Mouse (Mus musculus) spleen, adult 12 weeks (tissue): ENCODE results near the gene Nudt17.
A peak's percentile ranks its signal among the peaks of the same experiment; 100 is the strongest.
"Not testable (repeated sequence)": the region's sequence is repeated elsewhere in the genome, so short reads cannot be mapped to it uniquely, and the experiment has no call there.

Experiments
- DNase-seq: peaks from one replicate; pipeline ENCODE4 v3.0.0; 2022; ENCODE audit warnings: low spot score

Nudt17 gene

DNA sequence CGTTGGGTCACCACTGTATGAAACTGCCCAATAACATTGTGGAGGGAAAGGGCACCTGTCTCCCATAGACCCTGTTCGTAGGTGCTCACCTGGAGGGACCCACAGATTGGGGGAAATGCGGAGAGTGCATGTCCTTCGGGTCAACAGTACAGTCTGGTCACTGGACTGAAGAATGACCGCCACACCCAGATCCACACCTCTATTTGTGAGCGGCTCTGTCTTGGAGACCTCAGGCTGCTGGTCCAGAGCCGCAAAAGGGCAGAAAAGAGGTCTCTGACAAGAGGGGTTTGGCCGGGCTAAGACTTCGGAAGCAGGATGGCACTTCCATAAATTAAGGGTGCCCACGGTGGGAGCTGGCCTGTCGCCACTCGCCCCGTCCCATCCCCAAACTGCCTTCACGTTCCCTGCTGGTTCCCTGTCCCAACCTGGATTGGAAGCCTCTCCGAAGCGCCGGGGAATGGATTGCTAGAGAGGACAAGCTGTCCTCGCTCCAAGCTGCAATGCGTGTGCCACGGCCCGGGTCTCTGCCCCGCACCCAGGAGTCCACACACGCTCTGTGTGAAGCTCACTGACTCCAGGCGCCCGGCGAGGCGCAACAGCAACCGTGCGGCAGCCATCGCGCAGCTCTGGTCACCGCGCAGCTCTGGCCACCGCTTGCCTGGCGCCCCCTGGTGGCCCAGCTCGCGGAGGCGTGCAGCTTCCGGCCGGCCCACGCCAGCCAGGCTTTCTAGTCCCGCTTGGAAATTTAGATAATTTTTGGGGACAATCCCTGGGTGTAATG lies at the start of gene Nudt17:
Gene Nudt17 (minus strand): TSS at position 660 of the 781 bp plus-strand sequence.
- peak; percentile 65 for DNase-seq

DNA sequence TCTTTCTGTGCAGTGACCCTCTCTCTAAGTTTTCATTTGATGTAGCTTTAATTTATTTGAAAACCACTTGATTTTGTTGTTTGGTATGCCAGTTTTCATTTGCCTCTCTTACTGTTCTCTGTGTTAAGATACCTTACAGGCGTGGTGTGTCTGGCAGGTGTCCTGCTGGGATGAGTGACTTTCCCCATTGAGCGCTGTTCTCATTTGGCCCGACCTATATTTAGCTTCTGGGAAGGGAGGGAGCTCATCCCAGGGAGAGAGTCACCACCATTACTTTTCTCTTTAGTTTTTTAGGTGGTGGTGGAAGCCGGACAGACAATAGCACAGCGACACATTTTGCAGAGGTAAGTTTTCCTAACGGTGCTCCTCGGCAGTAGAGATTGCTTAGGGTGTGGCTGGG lies 49.3 kb upstream of the Nudt17 start:
- no peak for DNase-seq

- DNase-seq = no peak
Observed at GRCm38 (mm10) chr3:96755935-96756334, 47.6 kb upstream of the Nudt17 start.

DNA sequence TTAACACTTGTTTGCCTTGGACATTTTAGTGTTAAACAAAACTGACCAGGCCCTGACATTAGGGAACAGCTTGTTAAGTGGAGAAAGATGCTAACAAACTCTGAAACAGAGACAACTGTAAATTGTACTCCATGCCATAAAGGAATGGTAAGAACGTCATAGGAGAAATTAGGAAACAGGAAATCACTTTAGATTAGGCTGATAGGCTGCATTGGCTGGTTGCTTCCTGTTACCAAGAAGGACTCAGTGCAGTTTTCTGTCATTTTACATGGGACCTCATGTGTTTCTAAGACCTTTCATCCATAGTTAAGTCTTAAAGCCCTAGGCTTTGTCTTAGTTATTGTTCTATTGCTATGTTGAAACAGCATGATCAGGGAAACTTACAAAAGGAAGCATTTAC lies 38.5 kb upstream of the Nudt17 start:
- no peak for DNase-seq

DNA sequence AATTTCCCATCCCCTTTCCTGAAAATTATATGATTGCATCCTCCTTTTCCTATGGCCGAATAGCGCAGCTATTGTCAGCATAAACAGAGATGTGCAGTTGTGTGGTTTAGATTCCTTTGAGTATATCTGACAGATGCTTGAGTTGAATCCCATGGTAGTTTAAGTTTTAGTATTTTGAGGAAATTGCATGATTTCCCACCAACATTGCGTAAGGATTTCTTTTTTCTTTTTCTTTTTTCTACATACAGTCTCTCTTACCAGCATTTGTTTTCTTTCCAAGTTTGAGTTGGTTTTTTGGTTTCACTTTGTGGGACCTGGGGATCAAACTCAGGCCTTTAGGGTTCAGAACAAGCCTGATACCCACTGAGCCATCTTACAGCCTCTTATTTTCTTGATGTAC lies 36.0 kb upstream of the Nudt17 start:
- no peak for DNase-seq

GRCm38 (mm10) chr3:96740279-96740678 lies 31.9 kb upstream of the Nudt17 start:
- DNase-seq = not testable (repeated sequence)

DNA sequence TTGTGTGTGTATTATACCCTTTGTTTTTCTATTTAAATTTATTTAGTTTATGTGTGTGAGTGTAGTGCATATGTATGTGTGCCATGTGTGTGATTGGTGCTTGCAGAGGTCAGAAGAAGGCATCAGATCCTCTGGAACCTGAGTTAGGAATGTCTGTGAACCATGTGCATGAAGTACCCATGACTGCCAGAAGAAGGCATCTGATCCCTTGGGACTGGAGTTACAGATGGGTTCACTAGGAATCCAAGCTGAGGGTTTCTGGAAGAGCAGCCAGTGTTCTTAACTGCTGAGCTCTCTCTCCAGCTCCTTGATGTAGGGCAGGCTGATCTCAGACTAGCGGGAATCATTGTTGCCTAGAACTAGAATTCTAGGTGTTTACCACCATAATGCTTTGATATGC lies 29.6 kb upstream of the Nudt17 start:
- no peak for DNase-seq

DNA sequence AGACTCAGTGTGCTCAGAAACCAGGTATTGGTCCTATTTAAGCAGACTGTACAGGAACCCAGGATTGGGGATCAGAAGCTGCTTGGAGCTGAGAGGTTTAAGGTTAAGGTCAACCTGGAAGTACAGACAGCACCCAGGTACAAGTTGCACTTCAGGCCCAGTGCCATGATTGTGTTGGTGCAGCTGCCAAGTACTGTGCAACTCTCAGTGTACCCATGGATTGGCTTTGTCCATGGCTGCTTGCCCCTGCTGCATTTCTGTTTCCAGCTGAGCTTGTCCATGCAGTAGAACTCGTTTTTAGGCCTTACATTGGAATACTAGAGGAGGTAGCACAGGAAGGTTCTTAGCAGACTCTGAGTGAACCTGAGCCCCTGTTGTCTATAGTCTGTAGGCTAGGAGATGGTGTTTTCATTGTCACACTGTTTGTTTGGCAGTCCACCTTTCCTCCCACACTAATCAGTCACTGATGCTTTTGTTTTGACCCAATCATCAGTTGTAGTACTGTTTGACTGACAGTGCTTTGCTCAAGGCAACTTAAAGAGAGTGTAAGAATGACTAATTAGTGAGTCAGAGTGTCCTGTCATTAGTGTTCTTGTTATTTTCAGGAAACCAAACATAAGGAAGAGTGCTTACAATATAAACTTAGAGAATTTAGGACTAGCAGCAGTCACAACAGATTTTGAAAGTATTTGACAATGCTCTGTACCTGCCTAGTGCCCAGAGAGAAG lies 28.8 kb upstream of the Nudt17 start:
- DNase-seq = no peak

DNA sequence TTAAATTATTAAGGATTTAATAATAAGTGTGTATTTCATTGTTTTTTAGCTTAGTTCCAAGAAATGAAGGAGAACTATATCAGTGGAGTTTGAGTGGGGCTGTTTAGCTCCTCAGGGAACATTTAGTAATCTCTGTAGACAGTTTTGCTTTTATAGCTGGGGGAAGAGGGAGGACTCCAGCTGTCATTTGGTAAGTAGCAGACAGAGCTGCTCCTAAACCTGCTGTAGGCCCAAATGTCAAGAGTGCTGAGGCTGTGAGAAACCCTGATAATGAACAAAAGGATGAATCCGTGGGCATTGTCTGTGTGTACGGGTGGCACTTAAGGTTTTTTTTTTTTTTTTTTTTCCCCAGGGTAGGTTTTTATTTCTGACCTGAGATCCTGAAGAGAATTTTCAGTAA lies 26.8 kb upstream of the Nudt17 start:
- no peak for DNase-seq

DNA sequence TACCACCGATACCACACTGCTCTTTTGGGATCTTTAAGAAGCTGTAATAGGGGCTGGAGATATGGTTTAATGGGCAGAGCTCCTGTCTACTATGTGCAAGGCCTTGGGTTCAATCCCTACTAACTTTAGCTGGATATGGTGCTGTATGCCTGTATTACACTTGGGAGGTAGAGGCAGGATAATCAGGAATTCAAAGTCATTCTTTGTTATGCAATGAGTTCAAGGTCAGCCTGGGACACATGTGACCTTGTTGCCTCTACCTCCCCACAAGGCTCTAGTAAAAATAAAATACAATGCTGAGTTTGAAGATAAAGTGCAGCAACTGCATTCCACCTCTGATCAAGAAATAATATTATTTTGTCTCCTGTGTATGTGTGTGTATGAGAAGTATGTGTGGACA lies 25.6 kb upstream of the Nudt17 start:
- DNase-seq = no peak

DNA sequence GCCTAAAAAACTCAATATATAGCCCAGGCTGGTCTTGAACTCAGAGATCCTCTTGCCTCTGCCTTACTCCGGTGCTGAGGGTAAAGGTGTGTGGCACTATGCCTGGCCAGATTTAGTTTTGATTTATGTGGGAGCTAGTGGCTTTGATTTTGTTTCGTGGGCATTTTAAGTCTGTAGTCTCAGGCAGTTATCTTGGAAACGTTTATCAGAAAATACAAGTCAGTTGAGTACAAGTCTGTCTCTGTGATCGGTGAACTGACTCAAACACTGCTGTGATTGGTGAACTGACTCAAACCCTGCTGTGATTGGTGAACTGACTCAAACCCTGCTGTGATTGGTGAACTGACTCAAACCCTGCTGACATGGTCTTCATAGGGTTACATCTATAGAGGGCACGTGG lies 22.4 kb upstream of the Nudt17 start:
- no peak for DNase-seq

GRCm38 (mm10) chr3:96729403-96729784 lies 21.0 kb upstream of the Nudt17 start:
- no peak for DNase-seq

- no peak for DNase-seq
Observed at GRCm38 (mm10) chr3:96728634-96729402, 20.5 kb upstream of the Nudt17 start.

DNA sequence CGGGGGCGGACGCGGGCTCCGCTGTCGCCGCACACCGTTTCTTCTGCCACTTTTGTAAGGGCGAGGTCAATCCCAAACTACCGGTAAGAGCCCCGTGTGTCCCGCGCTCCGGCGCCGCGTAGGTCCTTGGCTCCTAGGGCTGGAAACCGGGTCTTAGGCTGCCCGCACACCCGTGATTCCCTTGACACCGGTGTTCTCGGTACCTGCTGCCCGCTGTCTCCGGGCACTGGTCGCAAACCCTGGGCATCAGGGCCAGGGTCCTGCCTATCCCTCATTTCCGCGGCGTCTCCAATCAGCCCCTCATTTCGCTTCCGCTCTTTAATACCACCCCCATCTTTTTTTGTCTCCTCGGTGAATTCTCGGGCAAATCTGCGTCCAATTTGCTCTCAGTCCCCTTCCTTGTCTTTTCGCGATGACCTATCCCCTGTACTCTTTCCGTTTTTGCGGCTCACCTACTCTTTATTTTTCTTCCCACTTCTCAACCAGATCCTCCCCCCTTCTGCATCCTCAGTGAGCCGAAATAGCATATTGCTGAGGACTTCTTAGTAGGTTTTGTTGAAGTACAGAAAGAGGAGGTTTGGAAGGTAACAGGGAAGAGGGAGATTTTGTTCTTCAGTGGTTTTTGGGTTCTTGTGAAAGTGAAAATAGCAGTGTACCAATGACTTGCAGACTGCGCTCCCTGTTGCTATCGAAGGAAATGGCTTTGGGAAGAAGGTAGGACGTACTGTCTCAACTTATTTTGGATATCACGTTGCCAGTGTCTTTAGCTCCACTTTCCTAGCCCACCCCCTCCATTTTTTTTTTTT lies 19.7 kb upstream of the Nudt17 start:
- DNase-seq = no peak

DNA sequence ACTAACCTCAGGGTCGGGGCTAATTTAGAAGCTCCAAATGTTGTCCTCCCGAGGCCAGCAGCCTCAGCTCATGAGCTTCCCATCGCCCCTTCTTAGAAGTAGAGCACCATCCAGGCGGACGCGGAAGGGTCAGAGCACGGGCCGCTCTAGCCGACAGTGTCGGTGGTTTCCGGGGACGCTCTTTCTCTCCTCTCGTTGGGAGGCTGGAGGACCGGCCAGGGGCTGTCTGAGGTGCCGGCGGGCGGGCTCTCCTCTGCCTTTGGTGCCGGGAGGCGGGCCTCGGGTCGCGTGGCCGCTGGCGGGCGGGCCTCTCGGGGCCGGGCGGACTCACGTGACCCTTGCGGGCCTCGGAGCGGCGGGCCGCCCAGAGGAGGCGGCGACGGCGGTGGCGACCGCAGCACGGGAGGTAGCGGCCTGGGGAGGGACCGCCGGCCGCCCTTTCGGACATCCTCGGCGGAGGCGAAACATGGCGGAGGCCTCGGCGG lies 19.0 kb upstream of the Nudt17 start, which contains the start of the genes Polr3c and Rnf115:
Gene Polr3c (minus strand): TSS at position 286 of the 485 bp plus-strand sequence.
Gene Rnf115 (plus strand): TSS at position 322 of the 485 bp plus-strand sequence.
- peak; percentile 94 for DNase-seq

- no peak for DNase-seq
Observed at GRCm38 (mm10) chr3:96719173-96719572, 10.8 kb upstream of the Nudt17 start.

GRCm38 (mm10) chr3:96715854-96716253 lies 7.5 kb upstream of the Nudt17 start:
- DNase-seq = no peak

DNA sequence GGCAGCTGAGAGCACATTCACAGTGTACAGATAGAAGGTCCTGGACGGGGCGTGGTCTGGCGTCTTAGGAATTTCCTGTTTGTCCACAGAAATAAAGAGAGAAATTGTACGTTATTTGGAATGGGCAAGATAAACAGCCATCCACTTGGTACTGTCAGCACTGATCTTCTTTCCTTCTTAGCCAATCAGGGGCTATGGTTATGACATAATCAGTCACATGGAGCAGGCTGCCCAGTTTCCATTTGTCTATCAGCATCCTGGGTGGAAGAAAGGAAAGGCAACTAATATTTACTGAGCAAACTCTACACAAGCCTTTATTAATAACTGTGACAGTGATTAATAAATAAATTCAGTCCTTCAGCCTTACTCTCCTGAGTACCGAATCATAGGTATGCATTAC lies 5.9 kb upstream of the Nudt17 start:
- no peak for DNase-seq

GRCm38 (mm10) chr3:96708684-96709064 lies 312 bp upstream of the Nudt17 start:
- no peak for DNase-seq

- DNase-seq = no peak
Observed at GRCm38 (mm10) chr3:96706984-96707383, 1.4 kb downstream of the Nudt17 start.

GRCm38 (mm10) chr3:96706217-96706616 lies 2.1 kb downstream of the Nudt17 start:
- no peak for DNase-seq

DNA sequence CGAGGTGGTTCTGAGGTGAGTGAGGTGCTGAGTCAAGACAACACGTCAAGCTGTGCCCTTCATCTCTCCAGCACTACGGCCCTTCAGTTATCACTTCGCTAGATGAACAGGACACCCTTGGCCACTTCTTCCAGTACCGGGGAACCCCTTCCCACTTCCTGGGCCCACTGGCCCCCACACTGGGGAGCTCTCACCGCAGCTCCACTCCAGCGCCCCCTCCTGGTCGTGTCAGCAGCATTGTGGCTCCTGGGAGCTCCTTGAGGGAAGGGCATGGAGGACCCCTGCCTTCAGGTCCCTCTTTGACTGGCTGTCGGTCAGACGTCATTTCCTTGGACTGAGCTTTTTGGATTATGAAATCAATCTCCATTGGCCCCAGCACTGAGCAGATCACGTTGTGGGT lies 3.6 kb downstream of the Nudt17 start:
- no peak for DNase-seq
